26 mouse cellular contexts compared by ENCODE assay signal in the genomic region with DNA sequence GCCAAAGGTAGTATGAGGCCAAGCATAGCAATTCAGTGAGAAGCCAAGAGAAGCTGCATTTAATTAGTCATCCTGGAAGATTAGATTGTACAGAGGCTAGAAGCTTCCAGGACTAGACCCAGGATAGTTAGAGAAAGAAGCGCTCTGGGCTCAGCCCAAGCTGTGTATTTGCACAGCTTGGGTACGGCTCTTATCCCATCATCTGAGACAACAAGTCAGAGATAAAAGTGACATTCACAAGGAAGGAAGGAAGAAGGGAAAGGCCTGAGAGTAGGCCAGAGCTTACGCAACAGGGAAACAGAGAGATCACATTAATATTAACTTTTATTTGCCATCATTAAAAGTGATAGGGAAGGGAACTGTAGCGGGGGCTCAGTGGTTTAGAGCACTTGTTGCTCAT. TPM values are rescaled to one million over a fixed set of nuclear protein-coding genes. Genes with fewer than 3 reads are reported as not detected.
"Had no signal": no experiment of that assay in that cellular context is flagged by ENCODE, and none has a peak within 500 bp of the region (broad histone marks: within the 10 kb centered on the region; RNA-seq: fewer than 3 reads in every experiment).

No protein-coding gene starts in this region.

- H3K27me3 ChIP-seq: limb, embryonic 13.5 days; megakaryocyte, embryonic 14.5 days; midbrain, embryonic 13.5 days; neural tube, embryonic 13.5 days had no signal

- H3K27ac ChIP-seq: kidney, postnatal 0 days; limb, embryonic 10.5 days; limb, embryonic 13.5 days; liver, embryonic 14.5 days; midbrain, embryonic 10.5 days; midbrain, embryonic 13.5 days; neural tube, embryonic 13.5 days; stomach, postnatal 0 days had no signal

- DNase-seq: kidney, adult 2 months; kidney, postnatal 36 days; layer of hippocampus, postnatal 36 days; liver; liver, postnatal 0 days; lung, embryonic 14.5 days; lung, postnatal 36 days; retina, postnatal 1 day; thymus, adult 2 months; thymus, postnatal 14 days had no signal

- H3K9ac ChIP-seq: limb, embryonic 13.5 days; liver, embryonic 14.5 days; liver, postnatal 0 days; lung, embryonic 14.5 days; midbrain, embryonic 13.5 days; neural tube, embryonic 13.5 days had no signal

- H3K36me3 ChIP-seq: limb, embryonic 10.5 days; midbrain, embryonic 10.5 days; midbrain, embryonic 13.5 days had no signal

- H3K4me1 ChIP-seq: limb, embryonic 10.5 days; limb, embryonic 13.5 days; midbrain, embryonic 10.5 days; midbrain, embryonic 13.5 days had no signal

- H3K9me3 ChIP-seq: limb, embryonic 10.5 days; limb, embryonic 13.5 days; megakaryocyte, embryonic 14.5 days; midbrain, embryonic 10.5 days; midbrain, embryonic 13.5 days; neural tube, embryonic 13.5 days had no signal

- ATAC-seq: liver, postnatal 0 days; lung, postnatal 0 days; midbrain, embryonic 13.5 days; midbrain, embryonic 16.5 days had no signal

- H3K4me3 ChIP-seq: limb, embryonic 10.5 days; limb, embryonic 13.5 days; megakaryocyte, embryonic 14.5 days; midbrain, embryonic 10.5 days; midbrain, embryonic 13.5 days; myocyte; neural tube, embryonic 13.5 days had no signal

- H3K4me2 ChIP-seq: limb, embryonic 13.5 days; lung, embryonic 14.5 days; midbrain, embryonic 13.5 days; neural tube, embryonic 13.5 days had no signal

RNA-seq across cellular contexts. Expression of a gene that starts 16.6 kb away (rescaled TPM):
- total RNA-seq: monocyte, adult 5-6 weeks; neutrophil, adult 5-6 weeks had no signal
- polyA plus RNA-seq: kidney, adult 2 months; kidney, embryonic 14.5 days; kidney, postnatal 0 days; limb, embryonic 10.5 days; limb, embryonic 13.5 days; liver, embryonic 14.5 days; liver, postnatal 0 days; lung, embryonic 14.5 days; lung, postnatal 0 days; midbrain, embryonic 10.5 days; midbrain, embryonic 13.5 days; midbrain, embryonic 16.5 days; myocyte; neural tube, embryonic 13.5 days; stomach, embryonic 14.5 days; stomach, postnatal 0 days had no signal

RNA-seq across cellular contexts. Expression of a gene that starts 45.4 kb away (rescaled TPM):
- total RNA-seq: monocyte, adult 5-6 weeks; neutrophil, adult 5-6 weeks had no signal
- polyA plus RNA-seq: myocyte had no signal

RNA-seq across cellular contexts. Expression of a gene that starts 59.4 kb away (rescaled TPM):
- polyA plus RNA-seq: kidney, adult 2 months had no signal
